Mouse (Mus musculus) CH12.LX (cell line): ENCODE data around the gene Slc11a1.
A peak's percentile ranks its signal among the peaks of the same experiment; 100 is the strongest.

Experiments
- BHLHE40 ChIP-seq: IDR thresholded peaks from 2 replicates; pipeline ENCODE4 v1.6.1; 2011; ENCODE audit warnings: mild to moderate bottlenecking, low read depth, low read length, improper control_type of control experiment
- CHD1 ChIP-seq: IDR thresholded peaks from 2 replicates; pipeline ENCODE4 v1.6.1; 2012; ENCODE audit warnings: low read depth, low read length, improper control_type of control experiment, inconsistent platforms
- CTCF ChIP-seq, 2 experiments: IDR thresholded peaks in 1 of 2; conservative IDR thresholded peaks in 1 of 2; 2 replicates each; pipeline ENCODE4 v1.5.1; 2011 to 2012; ENCODE audit warnings: low read depth in 2 of 2, low read length in 2 of 2, improper control_type of control experiment in 1 of 2, inconsistent platforms in 1 of 2, mild to moderate bottlenecking in 1 of 2, moderate library complexity in 1 of 2
- ETS1 ChIP-seq: conservative IDR thresholded peaks from 2 replicates; pipeline ENCODE4 v1.6.1; 2012; ENCODE audit warnings: low read depth, mild to moderate bottlenecking, inconsistent platforms, low read length, improper control_type of control experiment, moderate library complexity
- GABPA ChIP-seq: IDR thresholded peaks from 2 replicates; pipeline ENCODE4 v1.6.1; 2012; ENCODE audit warnings: low read depth, low read length, improper control_type of control experiment, inconsistent platforms; ENCODE audit not compliant: insufficient replicate concordance
- MAFK ChIP-seq: IDR thresholded peaks from 2 replicates; pipeline ENCODE4 v1.6.1; 2011; ENCODE audit warnings: low read length, improper control_type of control experiment; ENCODE audit not compliant: insufficient replicate concordance
- MXI1 ChIP-seq: IDR thresholded peaks from 2 replicates; pipeline ENCODE4 v1.6.1; 2011; ENCODE audit warnings: mild to moderate bottlenecking, low read depth, low read length, improper control_type of control experiment
- NRF1 ChIP-seq: IDR thresholded peaks from 2 replicates; pipeline ENCODE4 v1.6.1; 2014; ENCODE audit warnings: low read depth, mild to moderate bottlenecking, inconsistent platforms, low read length, improper control_type of control experiment, moderate library complexity
- PAX5 ChIP-seq: IDR thresholded peaks from 2 replicates; pipeline ENCODE4 v1.6.1; 2012; ENCODE audit warnings: low read length, inconsistent platforms, mixed read lengths
- POLR2A ChIP-seq: IDR thresholded peaks from 2 replicates; pipeline ENCODE4 v1.6.1; 2011; ENCODE audit warnings: low read depth, mild to moderate bottlenecking, improper control_type of control experiment, low read length
- RCOR1 ChIP-seq: conservative IDR thresholded peaks from 2 replicates; pipeline ENCODE4 v1.6.1; 2012; ENCODE audit warnings: low read depth, mild to moderate bottlenecking, inconsistent platforms, low read length, improper control_type of control experiment
- SIN3A ChIP-seq: IDR thresholded peaks from 2 replicates; pipeline ENCODE4 v1.6.1; 2012; ENCODE audit warnings: low read length, improper control_type of control experiment, inconsistent platforms
- SMC3 ChIP-seq: IDR thresholded peaks from 2 replicates; pipeline ENCODE4 v1.6.1; 2011; ENCODE audit warnings: low read depth, low read length, improper control_type of control experiment
- TCF12 ChIP-seq: IDR thresholded peaks from 2 replicates; pipeline ENCODE4 v1.6.1; 2014; ENCODE audit warnings: low read depth, mild to moderate bottlenecking, inconsistent platforms, low read length, improper control_type of control experiment

DNA sequence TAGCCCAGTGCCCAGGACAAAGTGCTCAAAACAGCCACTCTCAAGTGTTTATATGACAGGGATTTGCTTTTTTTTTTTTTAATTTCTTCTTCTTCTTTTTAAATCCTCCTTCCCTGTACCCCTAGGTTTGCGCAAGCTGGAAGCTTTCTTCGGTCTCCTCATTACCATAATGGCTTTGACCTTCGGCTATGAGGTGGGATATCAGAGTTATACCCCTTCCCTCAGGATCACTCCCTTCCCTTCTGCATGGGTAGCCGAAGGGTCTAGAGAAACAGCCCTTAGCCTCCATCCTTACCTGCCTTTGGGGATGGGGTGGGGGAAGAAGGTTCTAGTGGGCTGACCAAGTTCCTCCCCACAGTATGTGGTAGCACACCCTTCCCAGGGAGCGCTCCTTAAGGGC lies 5.5 kb downstream of the Slc11a1 start:
- TF ChIP-seq CTCF (conservative IDR thresholded peaks at IDR 0.05 in 1 of 2, IDR thresholded peaks at IDR 0.05 in 1 of 2; ENCODE audit: low read depth in 2 of 2, low read length in 2 of 2) (no peak), CHD1 (0 out of 2 replicates have a peak, but pooled peaks have one; percentile 58), MXI1 (no peak), ETS1 (0 out of 2 replicates have a peak, but pooled peaks have one; percentile 1), GABPA (no peak), POLR2A (no peak), MAFK (no peak), PAX5 (no peak), RCOR1 (no peak), NRF1 (no peak), BHLHE40 (no peak), SMC3 (no peak), SIN3A (no peak; the same call in 1 of the 2 replicates), TCF12 (no peak)
